Mouse (Mus musculus): ENCODE data around the gene Zfpl1.
A peak's percentile ranks its signal among the peaks of the same experiment; 100 is the strongest.

DNA sequence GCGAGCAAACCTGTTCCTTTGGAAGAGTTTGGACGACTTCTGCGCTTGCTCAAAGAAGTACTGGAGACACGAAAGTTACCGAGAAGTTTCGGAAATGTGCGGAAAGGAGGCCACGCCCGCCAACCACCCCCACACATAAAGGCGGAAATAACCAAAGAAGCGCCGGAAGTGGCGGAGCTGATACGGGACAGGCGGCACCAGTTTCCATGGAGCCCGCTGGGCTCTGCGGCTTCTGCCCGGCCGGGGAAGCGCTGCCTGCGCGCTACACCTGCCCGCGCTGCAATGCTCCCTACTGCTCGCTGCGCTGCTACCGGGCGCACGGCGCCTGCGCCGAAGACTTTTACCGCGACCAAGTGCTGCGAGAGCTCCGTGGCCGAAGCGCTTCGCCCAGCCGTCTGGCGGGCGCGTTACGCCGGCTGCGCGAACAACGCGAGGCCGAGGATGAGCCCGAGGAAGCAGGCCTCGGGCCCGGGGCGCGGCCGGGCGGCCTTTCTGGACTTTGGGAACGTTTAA, 23.7 kb downstream of the Zfpl1 start, which contains the start of gene Znhit2:
- TF ChIP-seq POLR2A (IDR thresholded peaks at IDR 0.05; ENCODE audit: extremely low read depth, insufficient read depth, low read length) (peak; percentile 49; the same call in 1 of the 2 replicates), CTCF (IDR thresholded peaks at IDR 0.05; ENCODE audit: low read depth, low read length) (no peak)
